8 mouse cellular contexts compared by ENCODE assay signal in genomic region chr4:54757715-54758500, GRCm38 (mm10).
DNase-seq lines count a peak whose midpoint lies in the region; ATAC-seq and TF ChIP-seq lines count a peak whose summit lies in the region.

No protein-coding gene starts in this region.

- H3K36me3 ChIP-seq in lung, embryonic 14.5 days (ENCODE audit: insufficient read depth), result no peaks in the 10 kb centered on the region
- no peaks in the 10 kb centered on the region for H3K36me3 ChIP-seq in forebrain, embryonic 12.5 days (replicated peaks)
- H3K36me3 ChIP-seq in heart, embryonic 13.5 days, result no peaks in the 10 kb centered on the region
- H3K36me3 ChIP-seq in kidney, embryonic 15.5 days, result no peaks in the 10 kb centered on the region
- H3K36me3 ChIP-seq in neural tube, embryonic 15.5 days, result no peaks in the 10 kb centered on the region

- H3K4me2 ChIP-seq in lung, embryonic 14.5 days, result peak overlapping the region; percentile 58
- no peak overlapping the region for H3K4me2 ChIP-seq in forebrain, embryonic 12.5 days
- H3K4me2 ChIP-seq in heart, embryonic 13.5 days, result peak overlapping the region; percentile 64
- H3K4me2 ChIP-seq in kidney, embryonic 15.5 days, result peak overlapping the region; percentile 57
- peak overlapping the region; percentile 52 for H3K4me2 ChIP-seq in neural tube, embryonic 15.5 days

- no peak overlapping the region; the same call in 1 of the 2 replicates for H3K27ac ChIP-seq in lung, embryonic 14.5 days (ENCODE audit: low read depth)
- H3K27ac ChIP-seq in forebrain, embryonic 12.5 days, result 0 out of 2 replicates have a peak overlapping the region, but pooled peaks have one; percentile 54
- peak overlapping the region; percentile 61 for H3K27ac ChIP-seq in heart, embryonic 13.5 days (replicated peaks)
- 0 out of 2 replicates have a peak overlapping the region, but pooled peaks have one; percentile 37 for H3K27ac ChIP-seq in kidney, embryonic 15.5 days
- peak overlapping the region; percentile 59 for H3K27ac ChIP-seq in neural tube, embryonic 15.5 days (replicated peaks)

- WGBS in lung, embryonic 14.5 days, result 20% methylated on average over 19 of the region's 19 CpGs
- 50% methylated on average over 19 of the region's 19 CpGs for WGBS in forebrain, embryonic 12.5 days
- WGBS in heart, embryonic 13.5 days, result 34% methylated on average over 19 of the region's 19 CpGs
- WGBS in kidney, embryonic 15.5 days, result 25% methylated on average over 19 of the region's 19 CpGs
- 37% methylated on average over 19 of the region's 19 CpGs for WGBS in neural tube, embryonic 15.5 days

- 0 out of 2 replicates have a peak overlapping the region, but pooled peaks have one; percentile 26 for H3K9ac ChIP-seq in lung, embryonic 14.5 days
- H3K9ac ChIP-seq in forebrain, embryonic 12.5 days, result no peak overlapping the region
- H3K9ac ChIP-seq in heart, embryonic 13.5 days, result peak overlapping the region; percentile 53
- no peak overlapping the region for H3K9ac ChIP-seq in kidney, embryonic 15.5 days
- H3K9ac ChIP-seq in neural tube, embryonic 15.5 days (replicated peaks), result no peak overlapping the region

- DNase-seq in lung, embryonic 14.5 days, result peak; percentile 80
- DNase-seq in lung, postnatal 25 days (ENCODE audit: low spot score), result no peak
- DNase-seq in liver, result peak; percentile 9
- no peak for DNase-seq in thymus, postnatal 14 days

- H3K27me3 ChIP-seq in lung, embryonic 14.5 days (ENCODE audit: insufficient read depth, low read length), result no peaks in the 10 kb centered on the region
- no peaks in the 10 kb centered on the region for H3K27me3 ChIP-seq in forebrain, embryonic 12.5 days
- no peaks in the 10 kb centered on the region for H3K27me3 ChIP-seq in heart, embryonic 13.5 days (replicated peaks)
- no peaks in the 10 kb centered on the region for H3K27me3 ChIP-seq in kidney, embryonic 15.5 days
- H3K27me3 ChIP-seq in neural tube, embryonic 15.5 days (replicated peaks), result no peaks in the 10 kb centered on the region

- no peak for TF ChIP-seq CTCF in lung, embryonic 14.5 days (IDR thresholded peaks at IDR 0.05; ENCODE audit: low read depth)

- H3K9me3 ChIP-seq in lung, embryonic 14.5 days (ENCODE audit: low read depth, low read length), result no peaks in the 10 kb centered on the region
- no peaks in the 10 kb centered on the region for H3K9me3 ChIP-seq in forebrain, embryonic 12.5 days
- no peaks in the 10 kb centered on the region for H3K9me3 ChIP-seq in heart, embryonic 13.5 days
- H3K9me3 ChIP-seq in kidney, embryonic 15.5 days (replicated peaks), result no peaks in the 10 kb centered on the region
- no peaks in the 10 kb centered on the region for H3K9me3 ChIP-seq in neural tube, embryonic 15.5 days (replicated peaks)

- peak; percentile 93 for ATAC-seq in lung, embryonic 14.5 days (ENCODE audit: insufficient read depth)
- peak; percentile 82; the same call in 1 of the 2 replicates for ATAC-seq in forebrain, embryonic 12.5 days (ENCODE audit: low FRiP score)
- no peak for ATAC-seq in heart, embryonic 13.5 days (ENCODE audit: extremely low read depth, insufficient number of reproducible peaks, low FRiP score, low TSS enrichment)
- ATAC-seq in kidney, embryonic 15.5 days (replicated peaks; ENCODE audit: low FRiP score), result 0 out of 2 replicates have a peak, but pooled peaks have one; percentile 46
- peak; percentile 73 for ATAC-seq in neural tube, embryonic 15.5 days (ENCODE audit: low FRiP score)

- H3K4me1 ChIP-seq in lung, embryonic 14.5 days (ENCODE audit: insufficient read depth), result peaks cover 3% of the 10 kb centered on the region; the same call in 1 of the 2 replicates
- peaks cover 4% of the 10 kb centered on the region for H3K4me1 ChIP-seq in forebrain, embryonic 12.5 days
- H3K4me1 ChIP-seq in heart, embryonic 13.5 days, result peaks cover 19% of the 10 kb centered on the region
- H3K4me1 ChIP-seq in kidney, embryonic 15.5 days, result peaks cover 6% of the 10 kb centered on the region
- peaks cover 10% of the 10 kb centered on the region for H3K4me1 ChIP-seq in neural tube, embryonic 15.5 days

- peak overlapping the region; percentile 21 for H3K4me3 ChIP-seq in lung, embryonic 14.5 days (ENCODE audit: low read depth, low read length)
- no peak overlapping the region for H3K4me3 ChIP-seq in forebrain, embryonic 12.5 days (replicated peaks)
- H3K4me3 ChIP-seq in heart, embryonic 13.5 days, result peak overlapping the region; percentile 34
- H3K4me3 ChIP-seq in kidney, embryonic 15.5 days (replicated peaks), result peak overlapping the region; percentile 25
- peak overlapping the region; percentile 25 for H3K4me3 ChIP-seq in neural tube, embryonic 15.5 days (replicated peaks)

Comparison
In these comparisons a context has a peak if more than half of its experiments do, and no peak if none do; other contexts are left out.
1. DNase-seq: peak in lung, embryonic 14.5 days (single experiment) and liver (single experiment); none in lung, postnatal 25 days (single experiment) and thymus, postnatal 14 days (single experiment).
2. H3K9ac ChIP-seq: peak in lung, embryonic 14.5 days (single experiment) and heart, embryonic 13.5 days (single experiment); none in forebrain, embryonic 12.5 days (single experiment), kidney, embryonic 15.5 days (single experiment) and neural tube, embryonic 15.5 days (single experiment).